Mouse (Mus musculus) G1E (cell line): ENCODE data around the gene Cfp. TPM values are rescaled to one million over a fixed set of nuclear protein-coding genes. Genes with fewer than 3 reads are reported as not detected.

Source experiments
- ATAC-seq: 2 replicates; pipeline ENCODE4 v1.8.0; 2016; ENCODE audit warnings: mild to moderate bottlenecking; ENCODE audit not compliant: insufficient number of reproducible peaks, poor library complexity, low FRiP score, severe bottlenecking; ENCODE audit errors: extremely low read depth
- DNase-seq: peaks from one replicate; pipeline ENCODE4 v3.0.0; 2012; ENCODE audit warnings: low spot score
- H3K27me3 ChIP-seq: 2 replicates; pipeline ENCODE4 v1.6.1; 2012; ENCODE audit warnings: mild to moderate bottlenecking, low read length, inconsistent platforms; ENCODE audit not compliant: insufficient read depth
- H3K36me3 ChIP-seq: replicated peaks from 2 replicates; pipeline ENCODE3; 2012; ENCODE audit warnings: mild to moderate bottlenecking, inconsistent platforms
- H3K4me1 ChIP-seq: 2 replicates; pipeline ENCODE4 v1.6.1; 2012; ENCODE audit warnings: low read depth, low read length, inconsistent platforms, mixed read lengths; ENCODE audit not compliant: insufficient read depth
- H3K4me3 ChIP-seq: 2 replicates; pipeline ENCODE4 v1.5.1; 2012; ENCODE audit warnings: low read depth, mild to moderate bottlenecking, inconsistent platforms, low read length, moderate library complexity, mixed read lengths
- H3K9me3 ChIP-seq: replicated peaks from 2 replicates; pipeline ENCODE4 v1.6.1; 2012; ENCODE audit warnings: inconsistent platforms
- CTCF ChIP-seq: IDR thresholded peaks from 2 replicates; pipeline ENCODE4 v1.5.1; 2012; ENCODE audit warnings: low read depth, low read length, inconsistent platforms, mixed read lengths
- GATA1 ChIP-seq: IDR thresholded peaks from 2 replicates; pipeline ENCODE4 v1.6.1; 2012; ENCODE audit warnings: borderline replicate concordance, low read length, inconsistent platforms, mixed read lengths
- GATA2 ChIP-seq: IDR thresholded peaks from 2 replicates; pipeline ENCODE4 v1.6.1; 2012; ENCODE audit warnings: low read depth, low read length, inconsistent platforms, borderline replicate concordance
- POLR2AphosphoS5 ChIP-seq: IDR thresholded peaks from 2 replicates; pipeline ENCODE4 v1.6.1; 2012; ENCODE audit warnings: low read depth, low read length, inconsistent platforms; ENCODE audit not compliant: insufficient replicate concordance
- TAL1 ChIP-seq: conservative IDR thresholded peaks from 2 replicates; pipeline ENCODE4 v1.6.1; 2012; ENCODE audit warnings: low read depth, low read length, inconsistent platforms, mixed read lengths
- polyA plus RNA-seq: library from polyadenylated mRNA; stranded (reverse); fragments of >175 nt; gene quantifications from 2 replicates; pipeline ENCODE4 v1.2.3, GENCODE M21; 2012
- total RNA-seq, 2 experiments: library from RNA; stranded (forward) in 1 of 2; stranded (reverse) in 1 of 2; fragments of 200-1000 nt in 1 of 2; fragments of >200 nt in 1 of 2; fragmentation: Nextera tagmentation in 1 of 2; gene quantifications; 2 replicates each; pipeline ENCODE4 v1.2.3; 2014 to 2017

The Cfp gene
- total and polyA plus RNA-seq, 3 experiments = 5.9 to 10.1 (median 9.5) TPM

- ATAC-seq (no peak), DNase-seq (no peak)
- Histone ChIP-seq H3K9me3 (no peaks in the 10 kb centered on the region), H3K27me3 (no peaks in the 10 kb centered on the region), H3K4me3 (no peak overlapping the region), H3K4me1 (peaks cover 14% of the 10 kb centered on the region), H3K36me3 (peaks cover 36% of the 10 kb centered on the region)
- TF ChIP-seq GATA1 = no peak
- no peak for TF ChIP-seq TAL1
- no peak for TF ChIP-seq GATA2
- no peak for TF ChIP-seq CTCF
- no peak for TF ChIP-seq POLR2AphosphoS5
Measured at GRCm38 (mm10) chrX:20929859-20930258, 1.5 kb downstream of the Cfp start.

GRCm38 (mm10) chrX:20924976-20925375, 6.4 kb downstream of the Cfp start:
- no peaks in the 10 kb centered on the region; the same call in 1 of the 2 replicates for H3K9me3 ChIP-seq
- H3K4me1 ChIP-seq = no peaks in the 10 kb centered on the region
- H3K27me3 ChIP-seq = peaks cover 4% of the 10 kb centered on the region; the same call in 1 of the 2 replicates
- H3K4me3 ChIP-seq = no peak overlapping the region
- peaks cover 22% of the 10 kb centered on the region for H3K36me3 ChIP-seq
- ATAC-seq = no peak
- TF ChIP-seq TAL1 = no peak
- DNase-seq = no peak

- Histone ChIP-seq H3K4me3 (no peak overlapping the region), H3K36me3 (peaks cover 18% of the 10 kb centered on the region), H3K27me3 (peaks cover 4% of the 10 kb centered on the region; the same call in 1 of the 2 replicates), H3K9me3 (no peaks in the 10 kb centered on the region; the same call in 1 of the 2 replicates), H3K4me1 (no peaks in the 10 kb centered on the region)
- DNase-seq (no peak), ATAC-seq (no peak)
- TF ChIP-seq TAL1 = no peak
Measured at GRCm38 (mm10) chrX:20923506-20923905, 7.8 kb downstream of the Cfp start.

GRCm38 (mm10) chrX:20921366-20921765, 10.0 kb downstream of the Cfp start:
- Histone ChIP-seq H3K36me3 (no peaks in the 10 kb centered on the region), H3K27me3 (peaks cover 4% of the 10 kb centered on the region; the same call in 1 of the 2 replicates), H3K4me1 (no peaks in the 10 kb centered on the region), H3K4me3 (no peak overlapping the region), H3K9me3 (no peaks in the 10 kb centered on the region; the same call in 1 of the 2 replicates)
- no peak for DNase-seq
- TF ChIP-seq POLR2AphosphoS5 (no peak), TAL1 (no peak), GATA1 (no peak), GATA2 (no peak), CTCF (no peak)
- ATAC-seq = no peak

- H3K36me3 ChIP-seq = no peaks in the 10 kb centered on the region
- no peak for TF ChIP-seq CTCF
- TF ChIP-seq POLR2AphosphoS5 = no peak
- TF ChIP-seq TAL1 = no peak
- TF ChIP-seq GATA2 = no peak
- no peak for TF ChIP-seq GATA1
- peaks cover 4% of the 10 kb centered on the region; the same call in 1 of the 2 replicates for H3K27me3 ChIP-seq
- no peak for ATAC-seq
- DNase-seq = no peak
- H3K9me3 ChIP-seq = no peaks in the 10 kb centered on the region; the same call in 1 of the 2 replicates
- H3K4me3 ChIP-seq = no peak within 1 kb of the TSS
- H3K4me1 ChIP-seq = no peaks in the 10 kb centered on the region
Measured at GRCm38 (mm10) chrX:20920844-20921364, 10.5 kb downstream of the Cfp start, which contains the start of gene Syn1. TSS of gene Syn1 (minus strand) at chrX:20921004.

- no peak for ATAC-seq
- no peak for DNase-seq
- no peaks in the 10 kb centered on the region; the same call in 1 of the 2 replicates for H3K9me3 ChIP-seq
- H3K4me3 ChIP-seq = no peak overlapping the region
- H3K4me1 ChIP-seq = no peaks in the 10 kb centered on the region
- TF ChIP-seq TAL1 = no peak
- no peak for TF ChIP-seq GATA2
- no peak for TF ChIP-seq POLR2AphosphoS5
- no peak for TF ChIP-seq GATA1
- TF ChIP-seq CTCF = no peak
- peaks cover 4% of the 10 kb centered on the region; the same call in 1 of the 2 replicates for H3K27me3 ChIP-seq
- H3K36me3 ChIP-seq = no peaks in the 10 kb centered on the region
Measured at GRCm38 (mm10) chrX:20920249-20920843, 11.0 kb downstream of the Cfp start.

- no peak for DNase-seq
- no peak overlapping the region for H3K4me3 ChIP-seq
Measured at GRCm38 (mm10) chrX:20915075-20915474, 16.3 kb downstream of the Cfp start.

More at GRCm38 (mm10) chrX:20915075-20915474, 16.3 kb downstream of the Cfp start:
- Histone ChIP-seq H3K36me3 (no peaks in the 10 kb centered on the region), H3K9me3 (no peaks in the 10 kb centered on the region), H3K4me1 (peaks cover 5% of the 10 kb centered on the region), H3K27me3 (no peaks in the 10 kb centered on the region)
- TF ChIP-seq POLR2AphosphoS5 = no peak
- ATAC-seq = no peak
